Mouse (Mus musculus) thymus, adult 2 months (tissue): Measurements from ENCODE around the gene Fam136a.

Experiments used
- CTCF ChIP-seq: fragments of 200-500 bp; IDR thresholded peaks from 2 replicates; pipeline ENCODE4 v1.5.1; 2012; ENCODE audit warnings: mild to moderate bottlenecking, control low read depth, low read length, moderate library complexity, borderline replicate concordance; ENCODE audit not compliant: control insufficient read depth, poor library complexity, insufficient read depth; ENCODE audit errors: extremely low read depth
- POLR2A ChIP-seq: fragments of 200-500 bp; IDR thresholded peaks from 2 replicates; pipeline ENCODE4 v1.6.1; 2012; ENCODE audit warnings: mild to moderate bottlenecking, low read length, control low read depth, moderate library complexity; ENCODE audit not compliant: control insufficient read depth, poor library complexity, insufficient read depth; ENCODE audit errors: extremely low read depth

DNA sequence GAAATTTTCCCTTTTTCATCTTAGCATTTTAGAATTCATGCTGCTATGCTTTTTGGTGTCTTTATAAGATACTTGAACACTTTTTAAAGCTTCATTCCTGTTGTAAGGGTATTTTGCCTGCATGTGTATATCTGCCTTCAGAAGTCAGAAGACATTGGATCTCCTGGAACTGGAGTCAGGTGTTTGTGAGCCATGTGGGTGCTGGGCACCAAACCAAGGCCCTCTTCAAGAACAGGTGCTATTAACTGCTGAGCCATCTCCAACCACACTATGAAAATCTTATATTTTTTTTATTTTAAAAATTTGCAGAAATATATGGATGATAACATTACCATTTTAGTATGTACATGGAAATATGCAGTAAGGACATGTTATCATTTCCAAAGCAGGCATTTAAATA lies 40.9 kb downstream of the Fam136a start:
- TF ChIP-seq POLR2A (no peak), CTCF (no peak)
